Mouse (Mus musculus) thymus, adult 2 months (tissue): ENCODE results near the gene Arl16.
A peak's percentile ranks its signal among the peaks of the same experiment; 100 is the strongest.

ENCODE experiments used
- CTCF ChIP-seq: fragments of 200-500 bp; IDR thresholded peaks from 2 replicates; pipeline ENCODE4 v1.5.1; 2012; ENCODE audit warnings: mild to moderate bottlenecking, control low read depth, low read length, moderate library complexity, borderline replicate concordance; ENCODE audit not compliant: control insufficient read depth, poor library complexity, insufficient read depth; ENCODE audit errors: extremely low read depth
- POLR2A ChIP-seq: fragments of 200-500 bp; IDR thresholded peaks from 2 replicates; pipeline ENCODE4 v1.6.1; 2012; ENCODE audit warnings: mild to moderate bottlenecking, low read length, control low read depth, moderate library complexity; ENCODE audit not compliant: control insufficient read depth, poor library complexity, insufficient read depth; ENCODE audit errors: extremely low read depth

DNA sequence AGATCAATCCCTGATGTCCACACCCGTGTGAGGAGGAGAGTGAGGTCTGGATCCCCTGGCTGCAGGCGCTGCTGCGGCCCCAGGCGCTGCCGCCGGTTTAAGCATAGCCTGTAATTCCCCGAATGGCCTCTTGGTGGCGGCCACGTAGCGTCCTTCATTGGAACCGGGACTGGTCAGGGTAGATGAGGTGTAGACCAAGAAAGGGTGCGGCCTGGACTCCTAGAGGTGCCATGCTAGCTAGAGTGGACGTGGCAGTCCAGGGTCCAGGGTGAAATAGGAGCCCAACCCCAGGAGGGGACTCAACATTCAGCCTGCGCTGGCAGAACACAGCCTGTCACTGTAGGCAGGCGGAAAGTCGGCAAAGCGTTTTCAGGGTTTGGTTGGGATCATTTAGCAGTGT lies 48.2 kb upstream of the Arl16 start:
- TF ChIP-seq POLR2A (no peak), CTCF (peak; percentile 91)
